Mouse (Mus musculus) G1E (cell line): ENCODE measurements around the gene Mrps27. TPM values are rescaled to one million over a fixed set of nuclear protein-coding genes. Genes with fewer than 3 reads are reported as not detected.

Source experiments
- ATAC-seq: 2 replicates; pipeline ENCODE4 v1.8.0; 2016; ENCODE audit warnings: mild to moderate bottlenecking; ENCODE audit not compliant: insufficient number of reproducible peaks, poor library complexity, low FRiP score, severe bottlenecking; ENCODE audit errors: extremely low read depth
- DNase-seq: peaks from one replicate; pipeline ENCODE4 v3.0.0; 2012; ENCODE audit warnings: low spot score
- H3K27me3 ChIP-seq: 2 replicates; pipeline ENCODE4 v1.6.1; 2012; ENCODE audit warnings: mild to moderate bottlenecking, low read length, inconsistent platforms; ENCODE audit not compliant: insufficient read depth
- H3K36me3 ChIP-seq: replicated peaks from 2 replicates; pipeline ENCODE3; 2012; ENCODE audit warnings: mild to moderate bottlenecking, inconsistent platforms
- H3K4me1 ChIP-seq: 2 replicates; pipeline ENCODE4 v1.6.1; 2012; ENCODE audit warnings: low read depth, low read length, inconsistent platforms, mixed read lengths; ENCODE audit not compliant: insufficient read depth
- H3K4me3 ChIP-seq: 2 replicates; pipeline ENCODE4 v1.5.1; 2012; ENCODE audit warnings: low read depth, mild to moderate bottlenecking, inconsistent platforms, low read length, moderate library complexity, mixed read lengths
- H3K9me3 ChIP-seq: replicated peaks from 2 replicates; pipeline ENCODE4 v1.6.1; 2012; ENCODE audit warnings: inconsistent platforms
- CTCF ChIP-seq: IDR thresholded peaks from 2 replicates; pipeline ENCODE4 v1.5.1; 2012; ENCODE audit warnings: low read depth, low read length, inconsistent platforms, mixed read lengths
- GATA1 ChIP-seq: IDR thresholded peaks from 2 replicates; pipeline ENCODE4 v1.6.1; 2012; ENCODE audit warnings: borderline replicate concordance, low read length, inconsistent platforms, mixed read lengths
- GATA2 ChIP-seq: IDR thresholded peaks from 2 replicates; pipeline ENCODE4 v1.6.1; 2012; ENCODE audit warnings: low read depth, low read length, inconsistent platforms, borderline replicate concordance
- POLR2AphosphoS5 ChIP-seq: IDR thresholded peaks from 2 replicates; pipeline ENCODE4 v1.6.1; 2012; ENCODE audit warnings: low read depth, low read length, inconsistent platforms; ENCODE audit not compliant: insufficient replicate concordance
- TAL1 ChIP-seq: conservative IDR thresholded peaks from 2 replicates; pipeline ENCODE4 v1.6.1; 2012; ENCODE audit warnings: low read depth, low read length, inconsistent platforms, mixed read lengths
- polyA plus RNA-seq: library from polyadenylated mRNA; stranded (reverse); fragments of >175 nt; gene quantifications from 2 replicates; pipeline ENCODE4 v1.2.3, GENCODE M21; 2012
- total RNA-seq, 2 experiments: library from RNA; stranded (forward) in 1 of 2; stranded (reverse) in 1 of 2; fragments of 200-1000 nt in 1 of 2; fragments of >200 nt in 1 of 2; fragmentation: Nextera tagmentation in 1 of 2; gene quantifications; 2 replicates each; pipeline ENCODE4 v1.2.3; 2014 to 2017

Mrps27 gene
- total and polyA plus RNA-seq, 3 experiments = 14.5 to 26.1 (median 18.4) TPM

DNA sequence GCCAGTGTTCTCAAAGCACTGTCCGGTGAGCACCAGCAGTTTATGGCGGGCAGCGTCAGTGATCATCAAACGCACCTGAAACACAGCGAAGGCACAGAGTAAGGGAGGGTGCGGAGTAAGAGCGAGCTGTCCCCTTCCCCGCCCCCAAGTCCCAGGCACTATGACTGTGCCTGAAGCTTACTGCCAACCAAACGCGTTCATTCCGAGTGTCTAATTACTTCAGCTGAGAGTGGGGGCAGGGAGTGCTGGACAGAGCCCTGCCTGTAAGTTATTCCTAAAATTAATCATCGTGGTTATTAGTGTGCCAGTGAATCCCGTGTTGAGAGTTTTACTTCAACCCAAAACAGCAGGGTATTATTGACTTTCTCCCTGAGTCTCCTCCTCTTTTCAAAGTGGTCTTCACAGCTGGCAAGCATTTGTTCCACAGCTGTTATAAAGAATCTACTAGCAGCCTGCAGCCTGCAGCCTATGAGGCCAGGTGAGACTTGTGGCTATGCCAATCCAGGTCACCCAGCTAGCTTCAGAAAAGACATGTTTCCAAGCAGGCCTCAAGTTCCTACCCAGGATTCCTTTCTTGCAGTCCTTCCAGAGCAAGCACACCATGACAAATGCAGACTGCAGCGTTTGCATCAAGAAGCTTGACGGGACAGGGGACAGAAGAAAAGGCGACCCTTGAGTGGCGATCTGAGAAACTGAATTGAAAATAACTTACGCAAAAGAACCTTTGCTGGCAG lies 97.3 kb downstream of the Mrps27 start:
- no peaks in the 10 kb centered on the region for H3K4me1 ChIP-seq
- H3K4me3 ChIP-seq = no peak overlapping the region
- H3K27me3 ChIP-seq = peaks cover 10% of the 10 kb centered on the region
- no peak for ATAC-seq
- H3K36me3 ChIP-seq = no peaks in the 10 kb centered on the region
- no peak for TF ChIP-seq POLR2AphosphoS5
- TF ChIP-seq CTCF = no peak
- TF ChIP-seq TAL1 = no peak
- no peak for TF ChIP-seq GATA2
- no peak for TF ChIP-seq GATA1
- H3K9me3 ChIP-seq = peaks cover 4% of the 10 kb centered on the region; the same call in 1 of the 2 replicates
- DNase-seq = no peak

DNA sequence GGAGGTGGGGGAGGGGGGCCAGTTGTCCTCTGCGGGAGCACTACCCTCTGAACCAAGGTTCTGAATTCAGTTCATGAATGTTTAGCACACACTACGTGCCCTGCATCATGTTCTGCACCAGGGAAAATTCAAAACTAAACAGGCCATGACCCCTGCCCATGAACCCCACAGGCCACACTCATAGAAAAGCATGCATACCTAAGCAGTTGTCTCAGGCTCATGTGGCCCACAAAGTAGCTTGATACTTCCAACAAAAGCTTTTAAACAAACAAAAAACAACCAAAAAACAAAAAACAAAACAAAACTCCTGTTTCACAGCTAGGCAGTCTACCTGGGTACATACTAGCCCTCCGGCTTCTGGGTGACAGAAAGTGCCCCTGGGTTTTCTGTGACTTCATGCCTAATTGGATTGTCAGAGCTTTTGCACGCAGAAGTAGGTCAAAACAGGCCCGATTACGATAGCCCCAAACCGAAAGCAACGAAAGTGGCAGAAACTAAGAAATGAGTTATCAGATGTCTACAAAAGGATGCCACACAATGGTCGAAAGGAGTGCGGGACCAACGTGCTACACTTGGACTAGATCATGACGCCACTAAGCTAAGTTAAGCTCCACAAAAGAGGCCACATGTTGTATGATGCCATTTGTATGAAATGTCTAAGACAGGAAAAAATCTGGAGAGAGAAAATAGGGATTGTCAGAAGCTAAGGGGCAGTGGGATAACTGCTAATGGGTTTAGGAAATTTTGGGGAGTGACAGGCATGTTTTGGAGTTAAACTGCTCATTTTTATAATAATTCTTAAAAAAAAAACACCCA lies 98.1 kb downstream of the Mrps27 start:
- DNase-seq = no peak
- Histone ChIP-seq H3K4me3 (no peak overlapping the region), H3K4me1 (no peaks in the 10 kb centered on the region), H3K9me3 (peaks cover 4% of the 10 kb centered on the region; the same call in 1 of the 2 replicates), H3K27me3 (peaks cover 17% of the 10 kb centered on the region), H3K36me3 (no peaks in the 10 kb centered on the region)
- ATAC-seq = no peak
- TF ChIP-seq POLR2AphosphoS5 (no peak), TAL1 (no peak), CTCF (no peak), GATA2 (no peak), GATA1 (no peak)

DNA sequence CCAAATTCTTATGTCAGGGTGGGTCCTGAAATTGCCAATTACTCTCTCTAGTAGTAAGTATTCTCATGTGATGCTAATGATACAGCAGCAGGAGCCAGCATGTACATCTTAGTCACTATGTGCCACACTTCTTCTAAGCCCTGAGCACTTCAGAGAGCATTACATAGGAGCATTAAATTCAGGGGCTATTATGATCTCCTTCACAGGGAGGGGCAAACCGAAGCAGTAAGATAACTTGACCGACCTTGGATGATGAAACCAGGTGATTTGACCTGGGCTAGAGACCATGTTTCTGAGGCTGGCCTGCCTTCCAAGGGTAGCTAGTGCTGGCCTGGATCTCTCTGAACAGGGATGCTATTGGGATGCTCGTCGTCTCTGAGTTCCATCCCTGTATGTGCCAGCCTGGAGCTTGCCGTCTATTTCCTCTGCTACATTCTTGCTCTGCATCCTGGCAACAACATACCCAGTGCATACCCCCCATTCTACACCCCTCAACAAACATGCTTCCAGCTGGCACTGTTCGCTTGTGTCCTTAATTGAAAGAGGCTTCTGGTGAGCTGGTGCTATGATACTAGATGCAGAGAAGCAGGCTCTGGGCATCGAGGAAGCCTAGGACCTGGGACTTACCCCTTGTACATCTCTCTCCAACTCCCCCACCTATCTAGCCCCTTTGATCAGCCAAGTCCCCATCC lies 99.0 kb downstream of the Mrps27 start:
- Histone ChIP-seq H3K4me3 (no peak overlapping the region), H3K36me3 (no peaks in the 10 kb centered on the region), H3K27me3 (peaks cover 19% of the 10 kb centered on the region), H3K9me3 (peaks cover 4% of the 10 kb centered on the region; the same call in 1 of the 2 replicates), H3K4me1 (no peaks in the 10 kb centered on the region)
- DNase-seq = no peak
- TF ChIP-seq POLR2AphosphoS5 (no peak), GATA2 (no peak), GATA1 (no peak), CTCF (no peak), TAL1 (no peak)
- no peak for ATAC-seq

DNA sequence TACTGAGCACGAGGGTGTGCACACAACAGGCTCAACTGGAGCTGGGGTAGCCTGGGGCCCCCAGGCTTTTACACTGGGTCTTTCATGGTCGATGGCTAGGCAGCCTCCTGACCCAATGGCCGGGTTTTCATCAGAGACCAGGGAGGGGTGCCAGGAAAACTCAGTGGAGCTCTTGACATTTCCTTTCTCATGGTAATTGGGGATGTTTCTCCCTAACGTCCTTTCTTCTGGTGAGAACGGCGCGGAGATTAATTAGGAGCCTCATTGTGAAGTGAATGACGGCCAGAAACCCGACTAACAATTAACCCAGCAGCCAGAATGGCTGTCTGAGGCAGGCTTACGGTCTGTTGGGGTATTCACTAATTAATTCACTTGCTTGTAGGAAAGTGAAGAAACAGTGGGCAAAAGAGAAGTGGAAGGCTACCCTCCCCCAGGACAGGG lies 99.9 kb downstream of the Mrps27 start:
- Histone ChIP-seq H3K4me1 (no peaks in the 10 kb centered on the region), H3K36me3 (no peaks in the 10 kb centered on the region), H3K27me3 (peaks cover 19% of the 10 kb centered on the region), H3K4me3 (no peak overlapping the region), H3K9me3 (peaks cover 4% of the 10 kb centered on the region; the same call in 1 of the 2 replicates)
- TF ChIP-seq GATA2 (no peak), GATA1 (no peak), POLR2AphosphoS5 (no peak), CTCF (no peak), TAL1 (no peak)
- ATAC-seq (no peak), DNase-seq (no peak)

DNA sequence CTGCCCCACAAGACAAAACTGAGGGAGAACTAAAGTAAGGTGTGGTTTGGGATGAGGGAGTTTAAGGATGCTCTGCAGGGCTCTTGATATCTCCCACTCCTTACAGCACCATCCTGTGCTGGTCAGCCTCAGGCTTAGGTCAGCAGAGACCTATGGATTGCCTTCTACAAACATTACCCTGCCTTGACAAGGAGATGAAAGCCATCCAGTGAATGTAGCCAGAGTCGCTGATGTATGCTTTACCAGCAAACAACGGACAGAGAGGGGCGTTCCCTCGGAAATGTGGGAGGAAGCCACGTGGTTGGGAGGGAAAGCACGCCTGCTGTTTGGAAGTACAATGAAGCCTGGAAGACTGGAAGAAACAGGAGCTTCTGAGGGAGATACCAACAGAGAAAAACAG lies 100.3 kb downstream of the Mrps27 start:
- Histone ChIP-seq H3K36me3 (no peaks in the 10 kb centered on the region), H3K4me3 (no peak overlapping the region), H3K9me3 (peaks cover 4% of the 10 kb centered on the region; the same call in 1 of the 2 replicates), H3K4me1 (no peaks in the 10 kb centered on the region), H3K27me3 (peaks cover 19% of the 10 kb centered on the region)
- ATAC-seq = no peak
- DNase-seq = no peak
- TF ChIP-seq GATA2 = no peak
- no peak for TF ChIP-seq POLR2AphosphoS5
- TF ChIP-seq CTCF = no peak
- no peak for TF ChIP-seq TAL1
- no peak for TF ChIP-seq GATA1

DNA sequence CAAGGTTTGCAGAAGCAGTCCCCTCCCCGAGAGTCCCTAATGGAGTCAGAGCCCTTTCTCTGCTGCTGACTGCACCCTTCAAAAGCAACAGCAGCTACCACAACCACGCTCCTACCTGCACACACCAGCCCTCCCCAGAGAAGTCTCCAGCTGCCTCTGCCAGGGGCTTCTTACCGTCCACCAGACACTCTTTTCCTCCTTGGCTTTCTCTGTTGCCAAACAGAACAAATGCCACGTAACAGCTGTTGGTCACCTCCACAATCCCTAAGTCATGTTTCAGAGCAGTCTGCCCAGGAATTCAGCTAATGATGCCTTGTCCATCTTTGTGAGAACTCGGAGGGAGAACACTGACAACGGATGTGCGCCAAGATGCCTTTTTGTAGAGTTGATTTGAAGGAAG lies 102.4 kb downstream of the Mrps27 start:
- ATAC-seq (no peak), DNase-seq (no peak)
- Histone ChIP-seq H3K27me3 (peaks cover 22% of the 10 kb centered on the region), H3K36me3 (no peaks in the 10 kb centered on the region), H3K4me3 (no peak overlapping the region), H3K4me1 (no peaks in the 10 kb centered on the region), H3K9me3 (no peaks in the 10 kb centered on the region)
- TF ChIP-seq GATA1 = no peak
- TF ChIP-seq TAL1 = no peak
- no peak for TF ChIP-seq POLR2AphosphoS5
- TF ChIP-seq GATA2 = no peak
- TF ChIP-seq CTCF = no peak
